Mouse (Mus musculus) left cerebral cortex, adult 8-10 months (tissue): ENCODE results near the gene Fto. TPM values are rescaled to one million over a fixed set of nuclear protein-coding genes. Genes with fewer than 3 reads are reported as not detected.

Source experiments
- DNase-seq, 2 experiments: peaks; one replicate each; pipeline ENCODE4 v3.0.0; 2022; ENCODE audit warnings: low spot score in 2 of 2
- total RNA-seq, 4 experiments: library from RNA; stranded (reverse); gene quantifications; 2 replicates each; pipeline ENCODE4 v1.2.4; 2022

The Fto gene
- total RNA-seq, 4 experiments from 2014 or later, result 155 to 180 (median 173) TPM

DNA sequence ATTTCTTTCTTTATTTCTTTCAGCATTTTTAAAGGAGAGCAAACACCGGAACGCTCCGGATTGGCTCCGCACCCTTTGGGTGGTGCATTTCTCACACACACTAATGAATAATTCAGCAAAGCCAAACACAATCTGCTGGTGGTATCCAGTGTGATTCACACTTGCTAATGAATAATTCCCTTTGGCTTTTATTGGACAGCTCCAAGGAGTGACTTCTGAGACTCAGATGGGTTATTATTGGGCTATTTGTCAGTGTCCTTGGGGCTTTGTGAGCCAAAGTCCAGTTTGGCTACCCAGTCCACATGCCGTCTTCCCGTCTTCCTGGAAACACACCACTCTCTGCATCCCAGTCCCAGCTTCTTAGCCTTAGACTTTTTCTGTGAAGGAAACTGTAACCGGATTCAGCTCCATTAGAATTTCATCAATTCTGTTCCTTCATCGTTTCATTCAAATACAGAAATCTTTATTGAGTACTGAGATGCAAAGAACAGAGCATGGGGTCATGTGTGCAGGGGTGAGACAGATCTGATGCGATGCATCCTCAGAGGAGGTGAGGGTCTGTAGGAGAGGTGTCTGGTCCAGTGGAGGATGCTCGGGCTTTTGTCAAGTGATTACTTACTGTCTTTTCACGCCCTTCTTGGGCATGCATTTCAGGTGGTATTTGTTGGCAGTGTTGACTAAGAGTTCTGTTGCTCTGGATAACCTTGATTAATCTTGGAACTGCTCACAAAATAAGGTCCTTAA lies 42.8 kb downstream of the Fto start:
- no peak for DNase-seq

GRCm38 (mm10) chr8:91357493-91358014 lies 44.2 kb downstream of the Fto start:
- DNase-seq, result no peak

GRCm38 (mm10) chr8:91358016-91358415 lies 44.7 kb downstream of the Fto start:
- DNase-seq, result no peak

- no peak for DNase-seq
Measured at GRCm38 (mm10) chr8:91359511-91359910, 46.2 kb downstream of the Fto start.

DNA sequence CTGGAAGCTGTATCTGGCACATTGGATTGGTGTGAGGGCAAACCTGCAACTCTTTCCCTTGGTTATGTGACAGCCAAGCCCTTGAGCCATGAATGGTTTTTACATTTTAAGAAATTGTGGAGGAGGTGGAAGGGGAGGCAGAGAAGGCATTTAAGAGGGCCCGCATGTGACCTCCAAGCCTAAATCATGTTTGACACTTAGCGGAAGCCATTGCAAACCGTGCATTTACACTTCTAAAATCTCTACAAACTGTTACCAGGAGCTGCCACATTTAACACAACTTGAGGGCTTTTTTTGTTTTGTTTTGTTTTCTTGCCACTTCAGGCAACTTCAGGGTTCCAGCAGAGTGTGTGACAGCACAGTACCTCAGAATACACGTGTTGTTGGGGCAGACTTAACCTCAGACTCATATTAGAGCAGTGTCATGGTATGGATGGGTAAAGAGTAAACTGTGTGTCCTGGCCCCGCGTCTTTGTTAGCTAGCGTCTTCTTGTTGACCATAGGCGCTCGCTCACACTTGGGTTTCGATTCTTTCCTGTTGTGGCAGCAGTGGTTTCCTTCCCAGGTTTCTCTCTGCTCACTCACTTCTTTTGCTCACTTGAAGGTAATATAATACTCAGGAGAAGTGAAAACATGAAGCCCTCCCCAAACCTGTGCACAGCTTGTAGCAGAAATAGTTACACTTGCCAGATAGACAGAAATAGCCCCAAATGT lies 47.5 kb downstream of the Fto start:
- no peak for DNase-seq

- DNase-seq, result no peak
Measured at GRCm38 (mm10) chr8:91363272-91363860, 50.0 kb downstream of the Fto start.

DNA sequence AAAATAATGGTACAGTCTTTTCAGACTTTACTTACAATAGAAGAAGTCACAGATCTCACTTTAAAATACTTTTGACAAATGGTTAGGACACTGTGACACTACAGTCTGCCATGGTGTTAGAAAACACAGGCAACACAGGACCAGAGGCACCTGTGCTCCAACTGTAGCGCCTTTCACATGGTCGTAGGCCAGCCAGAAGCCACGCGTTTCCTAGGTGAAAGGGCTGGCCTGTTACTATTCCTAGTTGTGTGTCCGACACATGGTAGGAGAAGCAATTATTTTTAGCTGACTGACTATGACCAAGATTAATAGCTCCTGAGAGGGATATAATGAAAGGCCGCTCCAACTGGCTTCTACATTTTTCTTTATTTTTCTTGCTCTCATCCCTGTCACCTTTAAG lies 50.9 kb downstream of the Fto start:
- DNase-seq, result no peak

DNA sequence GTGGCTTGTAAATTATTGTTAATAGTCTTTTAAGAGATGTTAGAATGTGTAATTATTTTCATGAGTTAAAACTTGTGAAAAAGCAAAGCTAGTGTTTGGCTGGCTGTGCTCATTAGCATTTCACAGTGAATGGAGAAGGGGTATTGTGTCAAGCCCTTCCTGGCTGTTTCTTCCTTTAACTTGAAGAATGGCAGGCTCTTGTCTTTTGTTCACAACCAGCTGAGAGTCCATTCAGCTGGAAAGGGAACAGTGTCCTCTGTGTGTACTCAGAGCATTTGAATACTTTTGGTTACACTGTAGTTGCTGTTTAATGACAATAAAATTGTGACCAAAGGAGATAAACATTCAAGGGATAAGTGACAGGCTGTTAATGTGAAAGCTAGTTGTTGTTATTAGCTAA lies 52.5 kb downstream of the Fto start:
- DNase-seq, result no peak

GRCm38 (mm10) chr8:91370899-91371298 lies 57.6 kb downstream of the Fto start:
- DNase-seq, result no peak

- DNase-seq, result no peak
Measured at GRCm38 (mm10) chr8:91371995-91372394, 58.7 kb downstream of the Fto start.

GRCm38 (mm10) chr8:91372780-91373577 lies 59.7 kb downstream of the Fto start:
- no peak for DNase-seq

DNA sequence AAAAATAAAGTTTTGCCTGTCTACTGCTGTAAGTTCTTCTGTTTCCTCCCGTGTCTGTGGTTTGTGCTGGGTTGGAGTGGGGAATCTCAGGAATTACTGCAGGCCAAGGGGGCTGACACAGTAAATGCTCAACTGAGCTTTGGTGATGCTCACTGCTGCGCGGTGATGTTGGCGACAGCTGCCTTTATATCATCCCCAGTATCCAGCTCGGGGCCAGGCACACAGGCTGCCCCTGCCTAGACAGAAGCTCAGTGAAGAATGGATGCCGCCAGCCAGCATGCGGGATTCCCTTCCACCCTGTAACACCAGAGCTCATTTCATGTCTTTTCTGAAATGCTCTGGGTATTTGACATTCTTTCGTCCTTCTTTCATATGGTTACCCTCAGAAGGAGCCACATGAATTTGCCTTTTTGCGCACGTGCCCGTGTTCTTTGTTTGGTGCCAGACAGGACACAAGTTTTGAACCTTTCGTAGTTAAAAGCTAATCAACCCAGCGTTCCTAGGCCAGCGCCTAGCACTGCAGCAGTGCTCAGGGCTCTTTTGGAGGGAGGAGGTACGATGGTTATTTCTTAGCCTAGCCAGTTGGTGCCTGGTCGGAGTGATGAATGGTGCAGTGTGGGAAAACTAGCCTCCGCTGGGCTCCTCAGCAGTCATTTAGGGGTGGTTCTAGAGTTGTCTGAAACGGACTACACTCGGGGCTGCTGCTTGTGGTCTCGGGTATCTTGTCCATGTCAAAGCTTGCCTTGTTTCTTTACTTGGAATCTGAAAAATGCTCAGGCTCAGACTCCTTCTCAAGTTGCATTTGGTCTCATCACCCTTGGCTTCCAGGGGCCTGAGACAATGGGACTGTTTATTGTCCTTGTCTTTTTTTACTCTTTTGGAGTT lies 62.0 kb downstream of the Fto start:
- no peak for DNase-seq

- no peak for DNase-seq
Measured at GRCm38 (mm10) chr8:91376785-91377184, 63.5 kb downstream of the Fto start.

- DNase-seq, result no peak
Measured at GRCm38 (mm10) chr8:91377275-91377674, 64.0 kb downstream of the Fto start.

DNA sequence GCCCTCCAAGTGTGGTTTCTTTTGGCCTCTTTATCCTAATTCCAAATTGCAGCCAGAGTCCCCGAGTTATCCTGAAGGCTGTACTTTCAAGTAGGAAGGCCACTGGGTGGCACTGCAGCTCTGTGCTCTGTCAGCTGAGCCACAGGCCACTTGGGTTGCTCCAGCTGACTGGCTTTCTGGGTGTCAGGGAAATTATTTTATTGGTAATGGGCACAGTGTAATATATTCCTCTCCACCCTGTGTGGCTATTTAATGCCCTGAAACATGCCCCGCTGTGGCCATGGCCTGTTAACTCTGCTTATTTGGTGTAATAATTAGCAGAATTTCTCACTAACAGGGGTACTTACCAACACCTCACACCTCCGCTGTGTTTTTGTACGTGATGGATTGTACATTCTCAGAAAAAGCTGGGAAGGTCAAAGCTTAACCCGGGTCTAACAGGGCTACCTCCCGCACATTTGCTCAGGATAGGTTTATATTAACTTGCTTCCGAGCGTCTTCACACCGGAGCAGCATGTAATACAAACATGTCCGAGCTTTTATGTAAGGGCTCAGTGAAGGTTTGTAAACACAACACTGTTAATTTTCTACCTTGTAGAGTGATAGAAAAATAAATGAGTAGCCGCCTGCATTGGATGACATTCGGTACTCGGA lies 65.6 kb downstream of the Fto start:
- peak; percentile 55 to 59 for DNase-seq

GRCm38 (mm10) chr8:91380796-91381542 lies 67.6 kb downstream of the Fto start:
- DNase-seq, result no peak

- DNase-seq, result no peak
Measured at GRCm38 (mm10) chr8:91381543-91382106, 68.3 kb downstream of the Fto start.

- DNase-seq, result no peak
Measured at GRCm38 (mm10) chr8:91383210-91383609, 69.9 kb downstream of the Fto start.

GRCm38 (mm10) chr8:91383811-91384210 lies 70.5 kb downstream of the Fto start:
- DNase-seq, result no peak
